Mouse (Mus musculus) megakaryocyte, adult 5-6 weeks (primary cell): Measurements from ENCODE around the gene Ctc1. TPM values are rescaled to one million over a fixed set of nuclear protein-coding genes. Genes with fewer than 3 reads are reported as not detected.
"Not testable (repeated sequence)": the region's sequence is repeated elsewhere in the genome, so short reads cannot be mapped to it uniquely, and the experiment has no call there.

Experiments
- ATAC-seq: 2 replicates; pipeline ENCODE4 v1.8.0; 2016; ENCODE audit warnings: mild to moderate bottlenecking, inconsistent platforms; ENCODE audit not compliant: poor library complexity, severe bottlenecking
- total RNA-seq, 2 experiments: library from RNA; stranded (forward) in 1 of 2; stranded (reverse) in 1 of 2; fragments of 153-499, 151-499 nt in 1 of 2; fragments of 221-1000, 200-1000 nt in 1 of 2; gene quantifications; 2 replicates each; pipeline versions ENCODE4 v1.2.3 to v1.2.4; 2015 to 2017

Ctc1 gene
- total RNA-seq, 2 experiments from 2014 or later = 20.5 to 28.0 TPM

- ATAC-seq = not testable (repeated sequence)
These were observed 9.1 kb upstream of the Ctc1 start for GRCm38 (mm10) chr11:69006575-69006974.

- peak; percentile 91 for ATAC-seq
These were observed 7.3 kb upstream of the Ctc1 start, which contains the start of gene Pfas for GRCm38 (mm10) chr11:69008182-69009121. TSS of gene Pfas (minus strand) at chr11:69008460.

- no peak for ATAC-seq
These were observed 6.2 kb upstream of the Ctc1 start for GRCm38 (mm10) chr11:69009508-69009907.

GRCm38 (mm10) chr11:69010400-69011323 lies 5.0 kb upstream of the Ctc1 start:
- no peak for ATAC-seq

- ATAC-seq = not testable (repeated sequence)
These were observed 4.3 kb upstream of the Ctc1 start for GRCm38 (mm10) chr11:69011445-69011844.

- ATAC-seq = peak; percentile 69
These were observed 3.6 kb upstream of the Ctc1 start for GRCm38 (mm10) chr11:69012071-69012601.

GRCm38 (mm10) chr11:69016755-69017154 lies 1.0 kb downstream of the Ctc1 start:
- no peak for ATAC-seq

GRCm38 (mm10) chr11:69020691-69021090 lies 5.0 kb downstream of the Ctc1 start:
- no peak for ATAC-seq

GRCm38 (mm10) chr11:69026562-69026961 lies 10.9 kb downstream of the Ctc1 start:
- no peak for ATAC-seq

- no peak for ATAC-seq
These were observed 13.1 kb downstream of the Ctc1 start for GRCm38 (mm10) chr11:69028805-69029204.

- ATAC-seq = no peak
These were observed 17.8 kb downstream of the Ctc1 start for GRCm38 (mm10) chr11:69033552-69033951.

- no peak for ATAC-seq
These were observed 18.9 kb downstream of the Ctc1 start for GRCm38 (mm10) chr11:69034585-69034984.

- ATAC-seq = no peak
These were observed 19.7 kb downstream of the Ctc1 start for GRCm38 (mm10) chr11:69035411-69035810.

- peak; percentile 65 for ATAC-seq
These were observed 20.1 kb downstream of the Ctc1 start for GRCm38 (mm10) chr11:69035849-69036248.

GRCm38 (mm10) chr11:69036486-69037230 lies 20.9 kb downstream of the Ctc1 start:
- ATAC-seq = no peak

- ATAC-seq = no peak
These were observed 21.7 kb downstream of the Ctc1 start for GRCm38 (mm10) chr11:69037231-69038061.

GRCm38 (mm10) chr11:69038173-69038572 lies 22.5 kb downstream of the Ctc1 start:
- no peak for ATAC-seq

GRCm38 (mm10) chr11:69045531-69046394 lies 30.1 kb downstream of the Ctc1 start, which contains the start of gene Aurkb:
TSS of gene Aurkb (plus strand) at chr11:69045647.
- peak; percentile 82 for ATAC-seq
